Mouse (Mus musculus): ENCODE measurements around the gene Slc9a1.

- TF ChIP-seq GATA1 (IDR thresholded peaks at IDR 0.05; ENCODE audit: borderline replicate concordance, low read length) (no peak), CTCF (IDR thresholded peaks at IDR 0.05; ENCODE audit: low read depth, low read length) (no peak), POLR2AphosphoS5 (IDR thresholded peaks at IDR 0.05; ENCODE audit: insufficient replicate concordance, low read depth, low read length) (no peak), TAL1 (conservative IDR thresholded peaks at IDR 0.05; ENCODE audit: low read depth, low read length) (no peak)
Measured at GRCm38 (mm10) chr4:133391185-133392040, 21.9 kb downstream of the Slc9a1 start.

Data from G1E (cell line).